Mouse (Mus musculus) heart, adult 9 months (tissue): ENCODE measurements around the gene Prss27.

ENCODE experiments used
- DNase-seq, 2 experiments: peaks; one replicate each; pipeline ENCODE4 v3.0.0; 2022; ENCODE audit warnings: low spot score in 2 of 2

Prss27 gene

GRCm38 (mm10) chr17:24037844-24038243 is at the start of gene Prss27:
Prss27 (plus strand) TSS chr17:24038144.
- no peak for DNase-seq

DNA sequence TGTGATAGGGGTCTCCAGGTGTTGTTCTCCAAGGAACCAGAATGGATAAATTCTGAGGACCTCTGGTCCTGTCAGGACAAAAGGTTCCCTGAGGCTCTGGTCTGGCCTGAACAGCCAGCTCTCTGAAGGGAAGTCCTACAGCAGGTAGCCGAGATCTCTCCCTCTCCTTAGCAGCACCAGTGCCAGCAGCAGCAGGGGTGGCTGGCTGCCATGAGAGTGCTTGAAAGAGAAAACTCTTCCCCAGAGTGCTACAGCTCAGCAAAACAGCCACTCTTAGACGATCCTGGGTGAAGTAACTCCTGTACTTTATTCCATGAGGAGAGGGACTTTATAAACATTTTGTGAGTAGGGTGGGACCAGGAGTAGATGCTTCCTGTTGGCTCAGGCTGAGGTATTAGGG is 48.1 kb upstream of the Prss27 start:
- no peak for DNase-seq

DNA sequence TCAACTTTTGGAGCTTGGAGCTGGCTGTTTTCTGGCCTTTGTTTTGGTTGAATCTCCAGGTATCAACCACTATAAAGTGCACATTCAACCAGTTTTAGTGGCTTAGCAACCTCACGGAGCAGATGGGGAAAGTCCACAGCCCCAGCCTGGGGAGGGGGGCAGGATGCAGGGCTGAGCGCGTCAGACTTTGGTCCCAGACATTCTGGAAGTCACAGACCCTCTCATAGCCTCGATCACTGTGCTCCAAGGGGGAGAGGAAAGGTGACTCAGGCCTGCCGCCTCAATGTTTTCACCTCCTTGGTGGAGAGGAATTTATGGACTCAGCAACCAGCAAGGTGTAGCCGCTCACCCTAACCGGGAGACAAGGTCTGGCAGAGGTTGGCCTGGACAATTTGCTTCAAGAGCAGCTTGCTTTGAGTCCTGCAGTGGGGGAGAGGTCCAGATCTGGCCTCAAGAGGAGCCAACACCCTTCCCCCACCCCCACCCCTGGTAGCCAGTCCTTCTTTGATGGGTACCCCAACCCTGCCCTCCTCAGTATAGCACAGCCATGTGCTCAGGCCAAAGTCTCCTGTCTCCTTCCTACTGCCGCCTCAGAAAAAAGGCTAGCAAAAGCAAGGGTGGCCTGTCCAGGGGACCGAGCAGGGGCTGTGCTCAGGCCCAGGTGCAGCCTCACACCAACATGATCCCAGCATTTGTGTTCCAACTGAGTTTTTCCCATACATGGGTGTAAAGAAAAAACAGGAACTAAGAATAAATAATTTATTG is 45.0 kb upstream of the Prss27 start:
- DNase-seq = no peak

DNA sequence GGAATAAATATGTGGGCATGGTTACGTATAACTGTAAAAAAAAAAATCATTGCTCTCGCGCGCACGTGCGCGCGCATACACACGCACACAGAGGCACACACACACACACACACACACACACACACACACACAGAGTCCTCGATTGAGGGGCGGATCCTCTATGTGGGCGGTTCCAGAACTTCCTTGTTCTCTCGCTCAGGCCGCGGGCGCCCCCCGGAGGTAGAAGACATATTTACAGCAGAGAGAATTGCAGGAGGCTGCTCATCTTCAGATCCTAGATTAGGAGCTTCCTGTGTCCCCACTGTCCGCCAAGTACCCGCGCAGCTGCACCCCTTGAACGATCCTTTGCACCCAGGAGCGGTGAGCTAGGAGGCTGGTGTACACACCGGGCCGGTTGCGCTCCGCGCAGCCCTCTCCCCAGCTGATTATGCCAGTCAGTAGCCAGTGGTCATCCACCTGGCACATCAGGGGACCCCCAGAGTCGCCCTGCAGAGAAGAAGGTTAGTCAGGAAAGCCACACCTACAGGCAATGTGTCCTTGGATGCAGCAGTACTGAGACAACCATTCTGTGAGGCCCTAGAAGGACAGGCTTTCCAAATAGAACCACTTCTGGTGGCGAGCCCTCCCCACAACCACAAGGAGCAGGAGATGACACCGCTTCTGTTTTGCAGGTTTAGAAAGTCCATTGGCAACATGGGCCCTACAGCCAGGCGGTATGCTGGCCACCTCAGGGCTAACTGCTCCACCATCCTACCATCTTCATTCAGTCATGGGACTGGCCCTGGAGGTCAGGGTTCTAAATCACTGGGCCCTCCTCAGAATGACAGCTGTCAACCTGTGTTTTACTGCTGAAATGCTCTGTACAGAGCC is 44.1 kb upstream of the Prss27 start:
- DNase-seq = peak; percentile 59 to 79

GRCm38 (mm10) chr17:23994667-23995066 is 43.3 kb upstream of the Prss27 start:
- DNase-seq = no peak

DNA sequence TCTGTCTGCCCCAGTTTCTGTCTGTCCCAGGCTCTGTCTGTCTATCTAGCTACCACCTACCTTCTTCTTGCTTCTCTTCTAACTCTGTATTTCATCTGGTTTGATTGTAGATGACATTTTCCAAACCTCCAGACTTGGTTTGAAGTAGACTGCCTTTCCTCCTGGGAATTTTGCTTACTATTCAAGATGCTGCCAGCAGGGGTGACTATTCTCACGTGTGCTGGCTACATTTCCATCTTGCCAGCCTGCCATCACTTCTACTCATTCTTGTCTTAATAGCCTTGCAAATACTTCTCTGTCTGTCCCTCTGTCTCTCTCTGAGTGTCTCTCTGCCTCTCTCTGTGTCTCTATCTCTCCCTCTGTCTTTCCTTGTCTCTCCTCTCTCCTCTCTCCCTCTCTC is 42.5 kb upstream of the Prss27 start:
- no peak for DNase-seq

- DNase-seq = no peak
These were observed 40.0 kb upstream of the Prss27 start, which contains the start of gene Prss22 for GRCm38 (mm10) chr17:23997901-23998300. Prss22 (minus strand) TSS chr17:23998100.

GRCm38 (mm10) chr17:23998383-23998782 is 39.6 kb upstream of the Prss27 start:
- no peak for DNase-seq

DNA sequence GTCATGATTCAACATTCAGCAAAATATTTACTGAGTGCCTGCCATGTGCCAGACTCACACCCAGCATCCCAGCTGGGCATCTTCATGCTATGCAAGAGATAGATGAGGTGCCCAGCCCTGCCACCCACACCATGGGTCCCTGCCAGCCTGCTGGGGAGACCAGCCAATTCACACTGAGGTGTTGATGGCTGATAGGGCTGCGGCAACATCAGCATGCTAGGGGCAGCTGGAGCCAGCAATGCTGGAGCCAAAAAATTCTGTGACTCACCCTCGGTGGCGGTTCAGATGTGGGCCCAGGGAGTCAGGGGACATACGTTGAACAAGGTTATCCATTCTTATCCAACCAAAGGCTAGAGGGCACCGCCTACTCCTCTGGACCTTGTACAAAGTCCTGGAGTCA is 37.5 kb upstream of the Prss27 start:
- DNase-seq = peak; percentile 75 to 79

DNA sequence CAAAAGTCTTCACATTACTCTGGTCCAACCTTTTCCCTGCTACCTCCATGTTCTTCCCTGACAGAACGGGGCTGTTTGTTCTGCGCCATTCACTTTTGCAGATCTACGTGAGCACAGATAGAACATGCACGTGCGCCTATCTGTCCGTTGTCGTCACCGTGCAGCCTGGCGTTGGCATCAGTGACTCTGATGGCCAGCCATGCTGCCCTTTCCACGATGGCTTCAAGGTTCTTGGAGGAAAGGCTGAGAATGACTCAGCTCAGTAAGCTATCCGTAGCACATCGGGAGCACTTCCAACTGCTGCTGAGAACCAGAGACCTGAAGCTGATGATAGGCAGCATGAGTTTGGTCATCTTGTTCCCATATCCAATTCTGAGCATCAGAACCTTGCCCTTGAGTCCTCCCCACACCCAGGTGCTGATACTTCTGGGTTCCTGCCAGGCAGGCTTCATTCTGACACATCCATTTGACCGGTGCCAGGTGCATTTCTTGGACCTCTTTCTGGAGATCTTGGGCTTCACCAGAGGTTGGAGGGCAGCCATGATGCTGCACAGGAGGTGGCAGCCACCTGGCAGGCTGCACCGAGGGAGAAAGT is 33.8 kb upstream of the Prss27 start:
- no peak for DNase-seq

DNA sequence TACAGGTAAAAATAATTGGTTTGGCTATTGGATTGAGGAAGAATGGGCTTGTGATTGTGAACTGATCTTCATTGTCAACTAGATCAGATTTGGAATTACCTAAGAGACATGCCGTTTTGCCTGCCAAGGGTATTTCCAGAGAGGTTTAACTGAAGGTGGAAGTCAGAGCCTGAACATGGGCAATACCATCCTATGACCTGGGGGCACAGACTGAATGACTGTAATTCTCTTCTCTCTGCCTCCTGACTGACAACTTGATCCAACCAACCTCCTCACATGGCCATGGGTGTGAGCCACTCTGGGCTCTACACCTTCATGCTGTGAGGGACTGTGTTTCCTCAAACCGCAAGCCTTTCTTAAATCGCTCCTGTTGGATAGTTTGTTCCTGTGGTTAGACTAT is 32.9 kb upstream of the Prss27 start:
- DNase-seq = no peak

- no peak for DNase-seq
These were observed 31.0 kb upstream of the Prss27 start for GRCm38 (mm10) chr17:24006930-24007329.

GRCm38 (mm10) chr17:24007391-24007790 is 30.6 kb upstream of the Prss27 start:
- no peak for DNase-seq

- DNase-seq = no peak
These were observed 29.8 kb upstream of the Prss27 start for GRCm38 (mm10) chr17:24008105-24008504.

DNA sequence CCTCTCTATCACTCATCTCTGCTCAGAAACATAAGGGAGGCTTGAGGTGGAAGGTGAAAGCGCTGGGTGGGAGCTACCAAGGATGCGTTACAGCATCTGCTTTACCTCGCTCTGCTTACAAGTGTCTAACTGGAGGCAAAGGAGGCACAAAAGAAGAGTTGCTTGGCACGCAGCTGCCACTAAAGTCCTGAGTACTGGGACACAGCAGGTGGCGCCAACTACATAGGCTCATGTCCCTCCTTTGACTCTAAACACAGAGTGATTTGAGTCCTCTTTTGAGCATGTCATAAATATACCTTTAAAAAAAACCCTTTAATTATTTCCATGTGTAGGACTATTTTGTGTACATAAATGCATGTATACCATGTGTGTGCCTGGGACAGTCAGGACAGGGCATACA is 28.3 kb upstream of the Prss27 start:
- no peak for DNase-seq

- DNase-seq = no peak
These were observed 25.0 kb upstream of the Prss27 start for GRCm38 (mm10) chr17:24012921-24013320.

- DNase-seq = no peak
These were observed 23.4 kb upstream of the Prss27 start for GRCm38 (mm10) chr17:24014433-24014965.

GRCm38 (mm10) chr17:24015727-24016126 is 22.2 kb upstream of the Prss27 start:
- DNase-seq = no peak

GRCm38 (mm10) chr17:24020696-24021095 is 17.2 kb upstream of the Prss27 start:
- no peak for DNase-seq

- DNase-seq = no peak
These were observed 16.4 kb upstream of the Prss27 start for GRCm38 (mm10) chr17:24021375-24022199.

GRCm38 (mm10) chr17:24029477-24029876 is 8.5 kb upstream of the Prss27 start:
- no peak for DNase-seq
